Mouse (Mus musculus) natural killer cell, adult 2 months (primary cell): Measurements from ENCODE around the gene Ppp6r3.

ENCODE experiments used
- DNase-seq, 2 experiments: peaks; one replicate each; pipeline ENCODE4 v3.0.0; 2022; ENCODE audit warnings: low spot score in 2 of 2

The Ppp6r3 gene

DNA sequence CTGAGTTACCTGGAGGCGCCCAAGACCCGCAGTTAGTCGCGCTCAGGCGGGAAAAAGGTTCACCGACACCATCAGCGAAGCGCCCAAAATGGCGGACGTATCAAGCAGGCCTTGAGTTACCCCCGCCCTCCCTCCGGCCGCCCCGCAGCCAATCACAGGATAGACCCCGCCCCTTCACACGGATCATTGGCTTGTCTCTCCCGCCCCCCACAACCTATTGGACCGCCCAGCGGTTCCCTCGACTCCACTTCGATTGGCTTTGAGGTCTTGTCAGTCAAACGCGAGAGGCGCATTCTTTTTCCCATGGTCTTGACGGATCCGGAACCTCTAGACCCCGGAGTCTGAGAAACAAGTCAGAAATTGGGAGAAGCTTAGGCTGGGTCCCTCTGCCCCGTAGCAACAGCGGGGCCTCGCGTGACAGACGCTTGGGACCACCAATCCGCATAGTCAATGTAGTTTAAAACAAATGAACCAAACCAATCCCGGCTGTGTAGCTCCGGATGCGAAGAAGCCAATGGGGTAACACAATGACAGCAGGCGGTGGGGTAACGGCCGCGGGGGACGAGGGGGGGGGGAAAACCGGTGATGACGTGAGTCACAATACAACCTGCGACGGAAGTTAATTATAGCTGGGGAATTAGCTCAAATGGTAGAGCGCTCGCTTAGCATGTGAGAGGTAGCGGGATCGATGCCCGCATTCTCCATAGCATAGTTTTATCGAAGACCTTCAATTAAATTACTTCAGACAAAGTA is at the start of gene Ppp6r3:
TSS of gene Ppp6r3 (minus strand) at position 118 of the 753 bp plus-strand sequence.
- DNase-seq = peak; percentile 97 to 98

- DNase-seq = no peak
These were observed 49.6 kb upstream of the Ppp6r3 start for GRCm38 (mm10) chr19:3625111-3625510.

GRCm38 (mm10) chr19:3623824-3624223 is 48.3 kb upstream of the Ppp6r3 start:
- DNase-seq = peak; percentile 12 to 46

DNA sequence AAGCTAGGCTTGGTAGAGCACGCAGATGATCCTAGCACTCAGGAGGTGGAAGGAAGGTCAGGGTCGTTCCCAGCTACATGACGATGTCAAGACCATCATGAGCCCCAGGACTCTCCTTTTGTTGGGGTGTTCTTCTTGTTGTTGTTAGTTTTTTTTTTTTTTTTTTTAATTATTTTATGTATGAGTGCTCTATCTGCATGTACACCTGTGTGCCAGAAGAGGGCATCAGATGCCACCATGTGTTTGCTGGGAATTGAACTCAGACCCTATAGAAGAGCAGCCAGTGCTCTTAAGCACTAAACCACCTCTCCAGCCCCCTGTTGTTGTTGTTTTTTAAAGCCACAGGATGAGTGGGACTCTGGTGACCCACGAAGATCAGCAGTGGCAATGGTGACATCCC is 47.7 kb upstream of the Ppp6r3 start:
- no peak for DNase-seq

- DNase-seq = no peak
These were observed 45.3 kb upstream of the Ppp6r3 start for GRCm38 (mm10) chr19:3620871-3621270.

DNA sequence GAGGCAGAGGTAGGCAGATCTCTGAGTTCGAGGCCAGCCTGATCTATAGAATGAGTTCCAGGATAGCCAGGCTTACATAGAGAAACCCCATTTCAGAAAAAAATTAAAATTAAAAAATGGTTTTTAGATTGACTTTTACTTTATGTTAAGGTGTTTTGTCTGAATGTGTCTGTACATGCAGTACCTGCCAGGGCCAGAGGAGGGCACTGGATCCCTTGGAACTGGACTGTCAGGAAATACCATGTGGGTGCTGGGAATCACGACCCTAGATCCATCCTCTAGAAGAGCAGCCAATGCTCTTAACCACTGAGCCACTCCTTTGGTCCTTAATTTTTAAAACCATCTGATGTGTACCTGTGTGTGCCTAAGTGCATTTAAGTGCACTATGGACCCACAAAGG is 43.8 kb upstream of the Ppp6r3 start:
- no peak for DNase-seq

DNA sequence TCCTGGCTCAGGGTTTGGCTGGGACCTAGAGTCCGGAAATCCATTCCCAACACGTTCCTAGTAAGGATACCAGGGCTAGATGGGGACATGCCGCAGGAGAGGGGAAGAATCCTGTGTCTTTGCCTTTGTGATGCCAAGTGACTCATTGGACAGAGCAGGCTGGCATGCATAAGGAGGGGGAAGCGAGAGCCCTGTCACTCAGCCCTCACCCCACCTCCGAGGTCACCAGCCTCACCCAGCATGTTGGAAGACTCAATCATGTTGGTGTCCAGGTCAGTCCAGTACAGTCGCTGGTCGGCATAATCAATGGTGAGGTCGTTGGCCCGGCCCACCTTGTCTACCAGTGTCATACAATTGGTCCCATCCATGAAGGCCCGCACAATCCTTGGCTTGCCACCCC is 38.4 kb upstream of the Ppp6r3 start:
- no peak for DNase-seq

DNA sequence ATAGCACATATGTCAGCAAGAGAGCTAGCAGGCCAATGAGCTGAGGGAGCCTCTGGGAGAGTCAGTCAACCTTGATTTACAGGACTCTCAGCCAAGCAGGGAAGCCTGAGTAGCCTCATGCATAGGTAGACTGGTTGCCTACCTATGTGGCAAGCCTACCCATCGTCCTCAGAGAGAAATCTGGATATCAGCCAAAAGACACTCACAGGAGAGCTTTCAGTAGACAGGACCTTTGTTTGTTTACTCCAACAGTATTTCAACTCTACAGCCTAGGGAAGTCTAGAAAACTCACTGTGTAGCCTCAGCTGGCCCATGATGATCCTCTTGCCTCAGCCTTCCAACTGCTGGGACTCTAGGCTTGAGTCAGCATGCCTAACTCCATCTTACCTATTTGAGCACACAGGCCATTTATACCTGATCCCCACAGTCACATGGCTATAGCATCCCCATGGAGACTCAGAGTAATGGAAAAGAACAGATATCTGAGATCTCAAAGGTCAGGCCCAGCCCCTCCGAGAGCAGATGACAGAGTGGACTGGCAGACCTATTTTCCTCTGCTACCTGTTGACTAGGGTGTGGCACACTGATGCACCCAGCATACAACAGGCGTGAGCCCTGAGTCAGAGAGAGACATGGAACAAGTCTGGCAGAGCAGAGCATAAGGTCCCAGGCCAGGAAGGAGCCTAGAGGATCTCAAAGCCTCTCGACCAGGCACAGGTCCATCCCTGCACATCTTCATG is 37.2 kb upstream of the Ppp6r3 start:
- DNase-seq = no peak

GRCm38 (mm10) chr19:3611730-3612129 is 36.2 kb upstream of the Ppp6r3 start:
- DNase-seq = no peak

GRCm38 (mm10) chr19:3610886-3611285 is 35.3 kb upstream of the Ppp6r3 start:
- no peak for DNase-seq

DNA sequence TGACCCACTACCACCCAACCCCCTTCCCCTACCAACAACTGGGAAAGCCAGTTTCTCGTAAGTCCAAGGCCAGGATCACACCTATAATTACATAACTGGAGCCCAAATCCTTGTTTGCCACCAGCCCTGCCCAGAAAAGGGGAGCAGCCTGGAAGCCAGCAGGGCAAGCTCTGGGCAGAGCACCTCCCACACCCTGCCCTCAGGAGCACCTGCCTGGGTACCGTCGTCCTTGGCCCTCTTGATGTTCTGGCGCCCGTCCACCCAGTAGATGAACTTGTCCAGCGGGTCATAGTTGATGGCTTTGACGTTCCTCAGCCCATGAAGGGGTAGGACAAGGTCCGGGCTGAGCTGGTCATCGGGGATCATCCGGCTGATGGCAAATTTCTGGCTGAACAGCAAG is 34.3 kb upstream of the Ppp6r3 start:
- no peak for DNase-seq

DNA sequence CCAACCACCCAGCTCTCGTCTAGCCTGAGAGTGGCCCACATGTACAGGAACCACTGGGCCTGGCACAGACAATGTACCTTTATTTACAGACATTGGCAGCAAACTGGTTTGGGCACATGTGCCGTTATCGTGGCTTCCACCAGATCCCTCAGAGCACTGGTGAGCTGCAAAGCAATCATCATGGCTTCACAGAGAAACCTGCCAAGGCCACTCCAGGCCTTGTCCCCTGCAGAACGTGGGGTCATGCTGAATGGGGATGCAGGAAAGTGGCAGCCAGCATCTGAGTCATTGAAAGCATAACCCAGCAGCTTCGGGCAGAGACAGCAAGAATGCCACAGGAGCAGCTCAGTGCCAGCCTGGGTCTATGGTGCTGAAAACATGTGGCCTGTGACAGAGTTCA is 18.8 kb upstream of the Ppp6r3 start:
- DNase-seq = no peak

DNA sequence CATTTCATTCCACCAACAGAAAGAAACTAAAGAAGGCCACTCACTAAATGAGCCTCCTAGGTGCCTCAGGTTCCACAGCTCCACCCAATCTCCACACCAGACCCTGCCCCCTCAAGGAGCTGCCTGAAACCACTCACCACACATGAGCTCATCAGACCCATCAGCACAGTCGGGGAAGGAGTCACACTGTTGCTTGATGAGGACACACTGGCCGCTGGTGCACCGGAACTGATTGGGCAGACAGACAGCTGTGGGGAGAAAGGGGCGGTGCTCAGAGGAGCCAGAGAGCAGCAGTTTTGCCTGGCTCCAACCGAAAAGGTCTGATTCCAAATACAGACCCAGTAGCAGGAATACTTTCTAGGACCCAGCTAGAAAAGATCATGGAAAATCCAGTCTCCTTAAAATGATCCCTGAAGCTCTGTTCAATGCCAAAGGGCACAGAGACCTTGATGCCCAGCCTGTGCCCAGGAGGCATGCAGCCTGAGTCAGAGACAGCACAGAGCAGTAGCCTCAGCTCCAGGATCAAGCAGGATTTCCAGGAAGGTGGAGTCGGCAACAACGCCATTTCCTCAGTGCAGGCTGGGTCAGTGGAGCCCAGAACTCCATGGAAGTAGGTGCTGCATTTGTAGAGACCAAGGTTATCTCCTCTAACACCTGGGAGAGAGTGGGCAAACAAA is 18.0 kb upstream of the Ppp6r3 start:
- no peak for DNase-seq

GRCm38 (mm10) chr19:3589968-3590367 is 14.4 kb upstream of the Ppp6r3 start:
- DNase-seq = no peak

DNA sequence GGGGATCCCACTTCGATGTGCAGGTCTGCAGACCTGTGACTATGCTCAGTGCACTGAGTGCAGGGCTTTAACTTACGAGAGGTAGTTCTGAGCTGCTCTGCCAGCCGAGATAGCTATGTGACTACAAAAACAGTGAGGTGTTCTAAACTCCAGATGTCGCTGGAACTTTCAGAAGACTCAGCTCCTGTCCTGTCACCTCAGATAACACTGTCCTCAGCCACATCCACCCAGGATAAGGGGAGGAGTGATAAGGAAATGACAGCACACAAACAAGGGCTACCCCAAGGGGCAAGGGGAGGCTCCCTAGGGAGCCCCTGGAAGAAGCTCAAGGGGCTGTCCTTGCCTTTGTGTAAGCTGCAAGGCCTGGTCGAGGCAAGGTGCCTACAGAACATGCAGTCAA is 14.0 kb upstream of the Ppp6r3 start:
- DNase-seq = no peak

DNA sequence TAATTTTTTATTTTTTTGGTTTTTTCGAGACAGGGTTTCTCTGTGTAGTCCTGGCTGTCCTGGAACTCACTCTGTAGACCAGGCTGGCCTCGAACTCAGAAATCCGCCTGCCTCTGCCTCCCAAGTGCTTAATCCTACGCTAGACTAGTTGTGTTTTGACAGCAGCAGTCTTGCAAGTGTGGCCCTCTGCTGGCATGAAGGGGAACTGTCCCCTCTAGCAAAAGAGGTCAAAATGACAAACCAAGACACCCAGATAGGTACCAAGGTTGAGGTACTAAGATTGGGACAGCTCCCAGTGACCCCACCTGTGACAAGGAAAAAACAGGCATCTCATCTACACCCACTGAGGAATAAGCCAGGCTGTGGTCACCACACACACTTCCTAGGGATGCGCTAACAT is 12.2 kb upstream of the Ppp6r3 start:
- peak; percentile 29 to 48 for DNase-seq

DNA sequence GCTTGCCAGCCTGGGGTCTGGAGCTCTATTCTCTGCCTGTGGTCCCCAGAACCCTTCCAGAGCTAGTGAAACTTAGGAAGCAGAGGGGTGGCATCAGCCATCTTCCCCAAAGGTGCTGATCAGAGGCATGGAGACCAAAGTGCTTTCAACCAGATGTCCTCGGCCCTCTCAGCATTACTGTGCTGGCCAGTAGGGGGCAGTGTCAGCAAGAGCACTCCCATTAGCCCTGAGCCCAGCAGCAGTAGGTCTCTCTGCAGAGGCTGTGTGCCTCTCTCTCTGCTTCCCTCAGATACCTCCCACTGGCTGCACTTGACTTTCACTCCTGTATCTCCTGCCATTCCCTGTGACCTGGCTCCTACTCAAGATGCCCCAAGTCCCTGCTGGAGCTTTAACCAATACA is 11.0 kb upstream of the Ppp6r3 start:
- peak; percentile 22 to 52 for DNase-seq

DNA sequence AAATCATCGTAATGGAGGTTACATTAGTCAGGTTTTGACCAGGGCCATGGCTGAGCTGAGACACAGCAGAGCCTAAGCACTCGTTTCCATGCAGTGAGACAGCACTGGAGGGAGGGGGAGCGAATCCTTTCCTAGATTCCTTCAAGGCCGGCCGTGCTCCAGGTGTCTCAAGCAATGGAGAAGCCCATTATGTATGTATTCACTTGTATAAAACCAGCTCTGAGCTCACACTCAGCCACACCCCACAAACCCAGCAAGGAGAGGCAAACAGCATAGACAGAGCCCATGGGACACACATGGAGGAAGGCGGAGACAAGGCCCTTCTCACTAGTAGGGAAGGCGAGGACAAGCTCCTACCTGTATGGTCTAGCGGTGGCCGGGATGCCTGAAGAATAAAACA is 10.5 kb upstream of the Ppp6r3 start:
- DNase-seq = no peak

DNA sequence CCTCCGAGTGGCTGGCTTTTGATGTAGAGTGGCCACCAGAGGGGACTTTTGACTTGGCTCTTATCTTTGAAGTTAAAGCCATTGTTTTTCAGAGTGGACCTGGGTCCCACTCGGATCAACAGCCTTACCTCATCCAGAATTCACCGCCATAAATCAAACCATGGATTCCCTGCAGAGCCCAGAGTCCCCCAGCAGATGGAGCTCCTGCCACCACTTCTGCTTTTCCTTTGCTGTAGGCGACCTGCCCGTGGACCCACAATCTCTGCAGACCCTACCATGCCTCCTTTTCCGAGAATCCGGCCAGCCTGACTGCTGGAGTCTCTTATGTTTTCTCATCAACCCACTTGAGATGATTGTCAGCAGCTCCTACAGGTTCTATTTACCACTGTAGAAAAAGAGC is 5.8 kb upstream of the Ppp6r3 start:
- peak; percentile 28 to 51 for DNase-seq

DNA sequence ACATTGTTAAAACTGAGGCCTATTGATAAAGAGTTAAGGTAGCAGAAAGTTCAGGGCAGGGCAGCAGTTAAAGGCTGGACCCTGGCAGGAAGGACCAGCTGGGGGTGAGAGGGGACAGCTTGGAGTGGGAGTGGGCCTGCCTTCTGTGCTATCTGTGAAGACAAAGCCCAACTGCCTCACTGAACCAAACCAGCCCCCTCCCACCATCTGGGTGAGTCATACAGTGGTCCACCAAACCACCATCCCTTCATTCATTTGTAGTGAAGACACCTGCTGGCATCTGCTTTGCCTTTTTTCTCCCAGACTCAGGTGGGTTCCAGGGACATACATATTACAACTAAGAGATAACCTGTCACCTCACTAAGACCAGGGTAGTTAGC is 2.4 kb upstream of the Ppp6r3 start:
- no peak for DNase-seq

DNA sequence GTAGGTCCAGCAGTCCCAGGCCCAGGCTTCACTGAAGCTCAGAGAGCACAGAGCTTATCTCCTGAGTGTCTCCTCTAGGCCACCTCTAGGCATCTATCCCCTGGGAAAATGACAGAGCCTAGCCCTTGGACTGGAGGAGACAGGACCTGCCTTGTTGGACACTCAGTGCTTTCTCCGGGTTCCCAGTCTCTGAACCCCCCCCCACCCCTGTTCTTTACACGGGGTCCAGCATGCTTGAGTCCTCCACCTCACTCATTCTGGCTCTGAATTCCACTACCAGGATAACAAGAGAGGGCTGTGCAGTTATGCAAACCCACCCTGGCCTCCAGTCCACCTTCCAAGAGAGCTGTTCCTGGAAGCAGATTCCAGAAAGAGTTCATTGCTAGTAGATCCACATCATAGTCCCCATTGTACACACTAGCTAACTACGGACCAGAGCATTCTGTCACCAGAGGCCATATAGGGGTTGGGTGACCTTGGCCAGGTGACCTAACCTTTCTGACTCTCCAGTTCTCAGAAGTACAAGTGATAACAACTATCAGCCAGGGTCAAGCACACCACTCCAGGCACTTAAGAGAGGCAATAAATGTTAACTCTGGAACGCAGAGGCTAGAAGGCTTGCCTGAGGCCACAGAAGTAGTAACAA is 1.8 kb upstream of the Ppp6r3 start:
- no peak for DNase-seq
